Mouse (Mus musculus) frontal cortex, adult 2 months (tissue): ENCODE data around the gene Hist1h2af. TPM values are rescaled to one million over a fixed set of nuclear protein-coding genes. Genes with fewer than 3 reads are reported as not detected.
"Not testable (repeated sequence)": the region's sequence is repeated elsewhere in the genome, so short reads cannot be mapped to it uniquely, and the experiment has no call there.

Experiments used
- DNase-seq, 2 experiments: peaks; one replicate each; pipeline ENCODE4 v3.0.0; 2022; ENCODE audit warnings: low spot score in 1 of 2; ENCODE audit errors: extremely low spot score in 1 of 2
- polyA plus RNA-seq: library from polyadenylated mRNA; depleted of rRNA; stranded (reverse); fragments of >200 nt; gene quantifications from 2 replicates; pipeline ENCODE4 v1.2.3, GENCODE M21; 2012; rRNA removed

Hist1h2af gene
- polyA plus RNA-seq, 1 experiment = 3.9 TPM

- peak; percentile 98 for DNase-seq
These were observed 40.3 kb downstream of the Hist1h2af start, which contains the start of the genes Hist1h2bf and Hist1h2ad for GRCm38 (mm10) chr13:23573898-23574524. Gene Hist1h2bf, minus strand, starts transcription at chr13:23574196. Gene Hist1h2ad, plus strand, starts transcription at chr13:23574381.

- not testable (repeated sequence) for DNase-seq
These were observed 41.0 kb downstream of the Hist1h2af start for GRCm38 (mm10) chr13:23574546-23575170.

- peak; percentile 72 to 89 for DNase-seq
These were observed 41.7 kb downstream of the Hist1h2af start, which contains the start of gene Hist1h3d for GRCm38 (mm10) chr13:23575271-23575851. Gene Hist1h3d, plus strand, starts transcription at chr13:23575763.

- DNase-seq = not testable (repeated sequence)
These were observed 42.2 kb downstream of the Hist1h2af start for GRCm38 (mm10) chr13:23575864-23576313.

GRCm38 (mm10) chr13:23576351-23576881 is 42.7 kb downstream of the Hist1h2af start:
- no peak for DNase-seq

GRCm38 (mm10) chr13:23576906-23577639 is 43.4 kb downstream of the Hist1h2af start:
- DNase-seq = no peak

- no peak for DNase-seq
These were observed 44.1 kb downstream of the Hist1h2af start for GRCm38 (mm10) chr13:23577835-23578234.

GRCm38 (mm10) chr13:23581408-23582218 is 47.9 kb downstream of the Hist1h2af start, which contains the start of gene Hist1h4d:
Gene Hist1h4d, plus strand, starts transcription at chr13:23581598.
- DNase-seq = peak; percentile 98 to 100

GRCm38 (mm10) chr13:23582219-23583056 is 48.7 kb downstream of the Hist1h2af start:
- no peak for DNase-seq

- no peak for DNase-seq
These were observed 49.8 kb downstream of the Hist1h2af start for GRCm38 (mm10) chr13:23583387-23584068.

Other genes starting within 250 kb of the Hist1h2af start
- 16.4 and 18.5 TPM in 2 replicates for gene Zfp322a, start 164.7 kb upstream of the Hist1h2af start, polyA plus RNA-seq
- 7.6 TPM in 2 replicates for gene Abt1, start 110.0 kb upstream of the Hist1h2af start, polyA plus RNA-seq
- gene Btn1a1, start 68.0 kb upstream of the Hist1h2af start, polyA plus RNA-seq = 0.06 and 0.13 TPM in 2 replicates
- gene Btn2a2, start 45.0 kb upstream of the Hist1h2af start, polyA plus RNA-seq = 0.38 and 0.46 TPM in 2 replicates
- 26.6 and 33.5 TPM in 2 replicates for gene Hist1h4h, start 2.9 kb upstream of the Hist1h2af start, polyA plus RNA-seq
- gene Hist1h3g, start 1.5 kb downstream of the Hist1h2af start, polyA plus RNA-seq = 0.46 and 0.82 TPM in 2 replicates
- 0.15 and 0.44 TPM in 2 replicates for gene Hist1h2bh, start 9.5 kb downstream of the Hist1h2af start, polyA plus RNA-seq
- 0.22 and 0.59 TPM in 2 replicates for gene Hist1h3f, start 10.1 kb downstream of the Hist1h2af start, polyA plus RNA-seq
- gene Hist1h4f, start 17.7 kb downstream of the Hist1h2af start, polyA plus RNA-seq = 2.8 and 3.7 TPM in 2 replicates
- gene Hist1h1d, start 19.4 kb downstream of the Hist1h2af start, polyA plus RNA-seq = 0.14 and 0.19 TPM in 2 replicates
- gene Hist1h3e, start 28.5 kb downstream of the Hist1h2af start, polyA plus RNA-seq = 2.2 and 3.3 TPM in 2 replicates
- gene Hist1h2ae, start 37.3 kb downstream of the Hist1h2af start, polyA plus RNA-seq = 0.56 and 1.7 TPM in 2 replicates
- gene Hist1h2bg, start 37.5 kb downstream of the Hist1h2af start, polyA plus RNA-seq = 9.7 and 10.4 TPM in 2 replicates
- 0.80 and 1.6 TPM in 2 replicates for gene Hist1h2bf, start 40.3 kb downstream of the Hist1h2af start, polyA plus RNA-seq
- gene Hist1h2ad, start 40.5 kb downstream of the Hist1h2af start, polyA plus RNA-seq = 1.6 and 1.9 TPM in 2 replicates
- 2.8 and 3.4 TPM in 2 replicates for gene Hist1h3d, start 41.9 kb downstream of the Hist1h2af start, polyA plus RNA-seq
- gene Hist1h4d, start 47.7 kb downstream of the Hist1h2af start, polyA plus RNA-seq = 3.4 and 4.3 TPM in 2 replicates
- 4.3 and 4.7 TPM in 2 replicates for gene Hist1h2be, start 87.2 kb downstream of the Hist1h2af start, polyA plus RNA-seq
- 2.8 and 3.3 TPM in 2 replicates for gene Hist1h1e, start 88.7 kb downstream of the Hist1h2af start, polyA plus RNA-seq
- 1.7 and 2.1 TPM in 2 replicates for gene Hist1h2ac, start 150.0 kb downstream of the Hist1h2af start, polyA plus RNA-seq
- 154 and 172 TPM in 2 replicates for gene Hist1h2bc, start 150.3 kb downstream of the Hist1h2af start, polyA plus RNA-seq
- gene Hist1h1t, start 161.9 kb downstream of the Hist1h2af start, polyA plus RNA-seq = not detected in 2 replicates
- gene Hist1h4c, start 164.5 kb downstream of the Hist1h2af start, polyA plus RNA-seq = 3.1 and 3.3 TPM in 2 replicates
- 3.8 and 4.4 TPM in 2 replicates for gene Hfe, start 176.9 kb downstream of the Hist1h2af start, polyA plus RNA-seq
- gene Hist1h1c, start 204.9 kb downstream of the Hist1h2af start, polyA plus RNA-seq = 40.7 and 52.1 TPM in 2 replicates
- 0.24 and 0.46 TPM in 2 replicates for gene Hist1h3c, start 211.7 kb downstream of the Hist1h2af start, polyA plus RNA-seq
- gene Hist1h2bb, start 212.8 kb downstream of the Hist1h2af start, polyA plus RNA-seq = 0.74 and 1.3 TPM in 2 replicates
- 0.82 and 2.8 TPM in 2 replicates for gene Hist1h2ab, start 217.2 kb downstream of the Hist1h2af start, polyA plus RNA-seq
- gene Hist1h3b, start 218.4 kb downstream of the Hist1h2af start, polyA plus RNA-seq = 0.76 and 1.1 TPM in 2 replicates
- gene Hist1h4b, start 223.1 kb downstream of the Hist1h2af start, polyA plus RNA-seq = 2.9 and 4.5 TPM in 2 replicates
- 3.8 and 4.6 TPM in 2 replicates for gene Hist1h4a, start 227.3 kb downstream of the Hist1h2af start, polyA plus RNA-seq
- gene Hist1h3a, start 228.5 kb downstream of the Hist1h2af start, polyA plus RNA-seq = 0.86 and 1.2 TPM in 2 replicates
- 0.36 and 0.58 TPM in 2 replicates for gene Hist1h1a, start 229.8 kb downstream of the Hist1h2af start, polyA plus RNA-seq
- 0.24 and 0.40 TPM in 2 replicates for gene Trim38, start 236.0 kb downstream of the Hist1h2af start, polyA plus RNA-seq